Mouse (Mus musculus): ENCODE results near the gene Odf4.
"Not testable (repeated sequence)": the region's sequence is repeated elsewhere in the genome, so short reads cannot be mapped to it uniquely, and the experiment has no call there.

Gene Odf4

DNA sequence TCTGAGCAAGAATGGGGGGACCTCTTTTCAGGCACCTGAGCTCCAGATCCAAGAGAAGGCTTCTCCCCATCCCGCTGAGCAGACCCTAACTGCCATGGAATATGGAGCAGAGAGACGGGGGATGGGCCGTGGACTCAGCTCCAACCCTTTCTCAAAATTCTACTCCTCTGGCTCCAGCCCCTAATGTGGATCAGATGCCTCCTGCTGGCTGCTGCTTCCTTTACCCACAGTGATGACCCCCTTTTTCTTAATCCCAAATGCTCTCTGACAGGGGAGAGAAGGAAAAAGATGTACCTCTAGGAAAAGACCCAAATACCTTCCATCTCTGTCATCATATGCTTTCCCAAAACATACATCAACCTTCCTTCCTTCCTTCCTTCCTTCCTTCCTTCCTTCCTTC, at the start of gene Odf4:
Gene Odf4 (minus strand): TSS at position 101 of the 400 bp plus-strand sequence.
- no peak for DNase-seq (ENCODE audit: extremely low spot score, low read depth, low spot score)

DNA sequence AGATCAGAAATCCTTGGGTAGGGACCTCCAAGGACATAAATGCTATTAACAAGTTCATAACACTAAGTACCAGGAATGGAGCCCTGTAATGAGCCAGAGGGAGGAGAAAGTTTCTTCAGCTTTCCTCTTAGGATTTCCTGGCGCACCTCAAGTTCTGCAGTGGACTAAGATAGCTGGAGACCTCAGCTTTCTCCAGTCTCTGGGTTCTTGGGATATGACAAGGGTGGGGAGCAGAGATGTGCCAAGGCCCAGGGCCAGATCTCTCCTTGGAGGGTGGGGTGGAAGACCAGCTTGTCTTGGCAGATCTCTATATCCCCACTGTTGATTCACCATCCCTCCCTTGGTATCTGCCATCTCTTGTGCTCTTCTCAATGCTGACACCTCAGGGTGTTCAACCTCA, 48.7 kb upstream of the Odf4 start:
- DNase-seq (ENCODE audit: extremely low spot score, low read depth, low spot score) = no peak

- no peak for DNase-seq (ENCODE audit: extremely low spot score, low read depth, low spot score)
Observed at GRCm38 (mm10) chr11:68975085-68975484, 48.2 kb upstream of the Odf4 start, which contains the start of gene Rangrf. Gene Rangrf, minus strand, starts transcription at chr11:68975185.

DNA sequence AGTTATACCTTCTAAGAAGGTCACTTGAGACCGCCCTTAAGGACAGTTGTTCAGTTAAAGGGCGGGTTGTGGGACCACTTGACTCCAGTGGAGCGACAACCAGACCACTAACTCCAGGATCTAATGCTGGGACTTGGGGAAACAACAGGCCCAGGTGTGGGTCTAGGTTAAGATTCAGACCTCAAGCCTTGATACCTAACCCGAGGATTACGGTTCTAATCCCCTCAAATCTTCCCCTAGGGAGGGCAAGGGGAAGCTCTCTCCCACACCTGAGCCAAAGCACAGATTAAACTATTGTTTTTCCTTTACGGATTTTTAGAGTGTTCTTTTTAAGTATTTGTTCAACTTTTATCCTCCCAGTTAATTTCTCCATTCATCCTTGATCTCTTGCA, 47.2 kb upstream of the Odf4 start:
- DNase-seq (ENCODE audit: extremely low spot score, low read depth, low spot score) = no peak

DNA sequence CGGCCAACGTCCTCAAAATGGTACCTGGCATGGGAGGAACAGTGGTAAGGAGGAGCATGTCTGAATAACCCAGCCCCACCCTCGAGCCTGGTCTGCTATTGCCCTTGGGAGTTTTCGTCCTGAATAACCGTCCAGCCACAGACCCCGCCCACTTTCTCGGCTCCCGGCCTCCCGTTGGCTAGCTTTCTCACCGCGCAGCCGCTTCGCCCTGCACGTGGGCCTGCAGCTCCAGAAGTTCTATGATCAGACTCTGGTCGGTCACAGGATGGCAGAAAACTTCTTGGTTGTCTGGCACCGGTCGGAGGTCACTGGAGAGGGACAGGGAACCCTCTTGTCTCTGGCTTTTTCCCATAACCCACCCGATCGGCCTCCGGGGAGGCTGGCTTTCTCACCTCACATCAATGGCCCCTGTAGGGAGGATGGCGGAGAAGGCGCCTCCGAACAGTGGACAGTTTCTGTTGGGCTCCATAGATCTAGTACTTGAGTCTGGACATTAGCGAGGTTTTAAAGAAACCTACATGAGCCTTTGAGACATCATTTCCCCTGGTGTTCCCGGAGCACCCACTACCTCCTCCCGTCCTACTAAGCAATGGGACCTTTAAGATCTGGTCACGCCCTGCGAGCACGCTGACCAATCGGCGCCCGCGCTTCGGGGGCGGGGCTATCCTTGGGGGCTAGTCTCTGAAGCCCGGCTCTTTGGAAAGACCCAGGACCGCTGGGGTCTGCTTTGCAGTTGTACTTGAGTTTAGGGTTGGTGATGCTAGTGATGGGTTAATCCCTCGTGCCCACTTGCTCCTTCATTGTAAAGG, 46.6 kb upstream of the Odf4 start:
- DNase-seq (ENCODE audit: extremely low spot score, low read depth, low spot score) = peak; percentile 61

GRCm38 (mm10) chr11:68970232-68970631, 43.4 kb upstream of the Odf4 start:
- DNase-seq (ENCODE audit: extremely low spot score, low read depth, low spot score) = no peak

DNA sequence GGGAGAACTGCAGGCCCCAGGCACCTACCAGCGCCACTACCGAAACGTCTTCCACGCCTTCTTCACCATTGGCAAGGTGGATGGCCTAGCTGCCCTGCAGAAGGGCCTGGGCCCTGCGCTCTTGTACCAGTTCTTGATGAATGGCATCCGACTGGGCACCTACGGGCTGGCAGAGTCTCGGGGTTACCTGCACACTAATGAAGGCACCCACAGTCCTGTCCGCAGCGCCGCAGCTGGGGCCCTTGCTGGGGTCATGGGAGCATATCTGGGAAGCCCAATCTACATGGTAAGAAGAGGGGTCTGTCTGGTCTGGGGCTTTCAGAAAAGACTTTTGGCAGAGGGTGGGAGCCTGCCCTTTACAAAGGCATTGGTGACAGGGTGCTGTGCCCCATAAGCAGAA, 41.9 kb upstream of the Odf4 start:
- DNase-seq (ENCODE audit: extremely low spot score, low read depth, low spot score) = no peak

DNA sequence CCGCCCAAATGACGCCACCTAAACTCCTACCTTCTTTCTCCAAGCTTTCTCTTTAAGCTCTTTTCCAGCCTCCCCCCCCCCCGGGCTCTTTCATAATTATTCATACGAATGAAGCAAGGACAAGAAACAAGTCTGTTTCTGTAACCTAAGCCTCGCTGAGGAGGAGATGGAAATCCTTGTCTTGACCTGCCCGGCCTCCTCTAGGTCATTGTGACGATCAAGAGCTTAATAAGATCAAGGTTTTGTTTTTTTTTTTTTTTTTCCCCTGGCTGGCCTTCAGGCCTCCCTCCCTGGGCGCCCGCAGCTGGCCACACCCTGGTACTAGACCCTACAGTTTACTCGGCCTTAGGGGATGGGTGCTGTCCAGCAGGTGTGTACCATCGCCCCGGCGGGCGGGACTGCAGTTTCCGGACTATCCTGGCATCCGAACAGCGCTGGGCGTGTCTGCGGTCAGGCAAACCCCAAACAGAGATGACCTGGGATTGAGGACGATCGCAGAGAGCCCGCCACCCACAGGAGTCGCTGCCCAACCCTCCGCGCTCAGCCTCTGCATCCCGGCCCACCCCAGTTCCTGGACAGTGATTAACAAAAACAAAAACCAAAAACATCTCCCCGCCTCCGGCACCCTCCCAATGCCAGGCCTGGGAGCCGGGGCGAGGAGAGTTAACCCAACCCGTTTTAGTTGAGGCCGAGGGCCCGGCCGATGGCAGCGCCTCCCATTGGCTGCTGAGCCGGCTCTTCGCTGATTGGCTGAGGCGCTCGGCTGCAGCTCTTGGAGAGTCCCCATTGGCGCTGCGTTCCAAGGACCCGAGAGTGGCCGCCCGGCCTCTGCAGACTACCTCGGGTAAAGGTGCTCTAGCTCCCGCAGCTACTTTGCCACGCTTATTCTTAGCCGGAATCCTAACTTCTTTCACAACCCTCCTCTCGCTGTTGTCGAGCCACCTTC, 40.7 kb upstream of the Odf4 start, which contains the start of gene Slc25a35:
Gene Slc25a35 (plus strand): TSS at position 795 of the 946 bp plus-strand sequence.
- DNase-seq (ENCODE audit: extremely low spot score, low read depth, low spot score) = peak; percentile 52

GRCm38 (mm10) chr11:68966554-68966953, 39.7 kb upstream of the Odf4 start:
- DNase-seq (ENCODE audit: extremely low spot score, low read depth, low spot score) = no peak

DNA sequence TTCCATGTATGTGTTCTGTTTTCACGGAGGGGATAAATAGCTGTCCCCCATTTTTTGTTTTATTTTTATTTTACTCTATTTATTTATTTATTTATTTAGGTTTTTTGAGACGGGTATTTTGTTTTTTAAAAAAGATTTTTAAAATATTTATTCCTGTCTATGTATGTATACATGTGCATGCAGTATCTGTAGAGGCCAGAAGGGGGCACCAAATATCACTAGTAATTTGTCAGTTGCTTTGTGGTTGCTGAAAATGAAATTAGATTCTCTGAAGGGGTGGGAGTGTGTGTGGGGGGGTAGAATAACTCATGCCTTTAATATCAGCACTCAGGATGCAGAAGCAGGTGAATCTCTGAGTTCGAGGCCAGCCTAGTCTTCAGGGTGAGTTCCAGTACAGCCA, 39.0 kb upstream of the Odf4 start:
- DNase-seq (ENCODE audit: extremely low spot score, low read depth, low spot score) = no peak

- DNase-seq (ENCODE audit: extremely low spot score, low read depth, low spot score) = no peak
Observed at GRCm38 (mm10) chr11:68965050-68965449, 38.2 kb upstream of the Odf4 start.

DNA sequence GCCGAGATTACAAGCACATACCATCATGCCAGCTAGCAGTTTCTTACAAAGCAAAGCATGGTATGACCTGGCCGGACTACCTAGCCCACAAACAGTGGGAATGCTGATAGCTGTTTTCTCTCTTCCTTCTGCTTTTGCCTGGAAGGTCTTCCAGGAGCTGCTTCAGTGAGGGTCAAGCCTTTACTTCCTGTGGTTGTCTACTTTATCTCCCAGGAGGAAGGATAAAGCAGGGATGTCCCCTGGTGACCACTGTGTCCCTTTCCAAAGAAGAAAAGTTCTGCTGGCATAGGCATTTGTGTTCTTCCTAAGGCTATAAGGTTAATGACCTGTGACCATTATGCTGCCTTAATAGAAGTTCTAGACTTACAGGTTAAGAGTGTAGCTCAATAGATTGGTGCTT, 36.5 kb upstream of the Odf4 start:
- DNase-seq (ENCODE audit: extremely low spot score, low read depth, low spot score) = no peak

GRCm38 (mm10) chr11:68962159-68962558, 35.3 kb upstream of the Odf4 start:
- DNase-seq (ENCODE audit: extremely low spot score, low read depth, low spot score) = not testable (repeated sequence)

- DNase-seq (ENCODE audit: extremely low spot score, low read depth, low spot score) = no peak
Observed at GRCm38 (mm10) chr11:68961596-68961995, 34.7 kb upstream of the Odf4 start.

DNA sequence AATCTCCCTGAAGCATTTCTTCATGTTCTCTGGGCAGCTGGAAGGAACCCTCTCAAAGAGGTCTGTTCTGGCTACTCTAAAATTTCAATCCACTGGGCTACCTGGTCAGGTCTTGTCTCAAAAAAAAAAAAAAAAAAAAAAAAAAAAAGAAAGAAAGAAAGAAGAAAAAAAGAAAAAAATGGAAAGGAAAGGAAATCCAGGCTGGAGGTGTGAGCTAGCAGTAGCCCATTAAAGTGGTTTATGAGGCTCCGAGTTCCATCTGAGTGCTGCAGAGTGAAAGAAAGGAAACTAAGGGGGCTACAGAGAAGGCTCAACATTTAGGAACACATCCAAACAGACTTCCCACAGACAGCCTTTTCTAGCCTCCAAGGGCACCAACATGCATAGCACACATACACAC, 31.1 kb upstream of the Odf4 start:
- no peak for DNase-seq (ENCODE audit: extremely low spot score, low read depth, low spot score)

DNA sequence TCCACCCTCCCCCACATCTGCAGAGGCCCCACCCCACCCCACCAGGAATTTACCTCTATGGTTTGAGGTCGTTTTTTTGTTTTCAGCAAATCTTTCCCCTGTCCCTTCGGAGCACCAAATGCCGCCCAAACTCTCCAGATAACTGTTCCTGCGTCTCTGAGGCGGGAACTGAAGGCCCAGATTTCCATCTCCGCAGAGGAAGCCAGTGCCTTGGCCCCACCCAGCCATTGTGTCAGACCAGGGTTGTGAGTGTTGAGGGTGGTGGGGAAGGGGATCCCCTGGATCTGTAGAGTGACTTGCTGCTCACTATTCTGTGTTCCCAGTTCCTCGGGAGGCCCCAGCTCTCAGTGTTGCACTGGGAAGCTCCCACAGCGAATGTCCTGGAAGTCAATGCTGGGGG, 30.4 kb upstream of the Odf4 start, which contains the start of gene Arhgef15:
Gene Arhgef15 (minus strand): TSS at position 173 of the 400 bp plus-strand sequence.
- DNase-seq (ENCODE audit: extremely low spot score, low read depth, low spot score) = no peak

DNA sequence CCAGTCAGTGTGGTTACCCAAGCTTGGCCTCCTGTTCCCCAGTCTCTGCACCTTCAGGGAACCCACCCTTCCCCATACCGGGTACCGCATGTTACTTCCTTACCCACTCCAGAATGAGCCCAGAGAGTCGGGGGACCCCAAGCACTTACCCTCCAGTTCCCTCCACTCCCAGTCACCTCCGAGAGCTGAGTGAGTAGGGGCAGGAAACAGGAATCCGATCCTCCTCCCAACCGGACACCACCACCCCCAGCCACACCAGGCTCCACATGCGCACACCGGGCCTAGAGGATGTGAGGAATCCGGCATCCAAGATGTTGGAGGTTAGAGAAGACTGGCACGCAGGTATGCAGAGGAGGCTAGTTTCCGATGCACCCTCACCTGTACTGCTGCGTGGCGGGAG, 29.8 kb upstream of the Odf4 start:
- DNase-seq (ENCODE audit: extremely low spot score, low read depth, low spot score) = no peak

DNA sequence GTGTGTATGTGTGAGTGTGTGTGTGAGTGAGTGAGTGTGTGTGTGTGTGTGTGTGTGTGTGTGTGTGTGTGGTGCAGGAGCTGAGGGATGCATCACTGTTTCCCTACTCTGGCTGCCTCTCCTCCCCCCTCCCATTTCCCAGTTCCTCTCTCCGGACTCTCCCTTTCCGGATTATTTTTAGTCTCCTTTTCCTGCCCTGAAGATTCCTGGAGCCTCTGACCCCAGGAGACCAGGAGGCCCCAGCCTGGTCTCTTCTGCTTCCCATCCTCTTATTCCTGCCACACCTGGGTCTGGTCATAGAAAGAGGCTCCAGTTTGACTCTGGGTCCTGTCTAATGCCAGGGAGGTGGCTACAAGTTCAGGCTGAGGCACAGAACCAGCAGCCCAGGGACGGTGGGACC, 29.2 kb upstream of the Odf4 start:
- DNase-seq (ENCODE audit: extremely low spot score, low read depth, low spot score) = no peak

- no peak for DNase-seq (ENCODE audit: extremely low spot score, low read depth, low spot score)
Observed at GRCm38 (mm10) chr11:68955473-68955872, 28.6 kb upstream of the Odf4 start.

- no peak for DNase-seq (ENCODE audit: extremely low spot score, low read depth, low spot score)
Observed at GRCm38 (mm10) chr11:68954408-68954807, 27.5 kb upstream of the Odf4 start.

DNA sequence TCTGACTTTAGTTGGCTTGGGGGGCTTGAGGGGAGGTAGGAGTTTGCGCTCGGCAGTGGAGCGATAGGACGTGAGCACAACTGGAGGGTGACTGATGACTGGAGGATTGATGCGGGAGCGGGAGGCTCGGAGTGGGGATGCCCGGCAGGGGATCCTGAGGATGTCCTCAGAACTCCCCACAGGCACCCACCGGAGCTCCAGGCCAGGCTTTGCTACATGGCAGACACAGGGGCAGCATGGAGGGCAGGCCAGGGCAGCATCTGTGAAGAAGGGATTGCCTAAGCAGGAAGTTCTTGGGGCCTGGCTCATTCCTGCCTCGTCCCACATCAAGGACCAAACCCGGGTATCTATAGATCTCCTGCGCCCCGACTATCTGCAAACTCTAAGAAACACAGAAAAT, 27.0 kb upstream of the Odf4 start:
- no peak for DNase-seq (ENCODE audit: extremely low spot score, low read depth, low spot score)

- DNase-seq (ENCODE audit: extremely low spot score, low read depth, low spot score) = no peak
Observed at GRCm38 (mm10) chr11:68947542-68947993, 20.7 kb upstream of the Odf4 start.

Measured in hindlimb bud, embryonic 11.5 days (tissue).